Mouse (Mus musculus) embryonic facial prominence, embryonic 10.5 days (tissue): ENCODE measurements around the gene Fbxo22. TPM values are rescaled to one million over a fixed set of nuclear protein-coding genes. Genes with fewer than 3 reads are reported as not detected.

Experiments
- DNase-seq: peaks from one replicate; pipeline ENCODE4 v3.0.0-alpha.2; 2017; ENCODE audit warnings: low spot score
- H3K27ac ChIP-seq: fragments of 300-500 bp; sonication (generic); replicated peaks from 2 replicates; pipeline ENCODE4 v1.5.1; 2016; ENCODE audit warnings: mild to moderate bottlenecking
- H3K27me3 ChIP-seq: fragments of 300-500 bp; sonication (generic); replicated peaks from 2 replicates; pipeline ENCODE4 v1.6.1; 2016; ENCODE audit warnings: low read depth, mild to moderate bottlenecking; ENCODE audit not compliant: poor library complexity, severe bottlenecking
- H3K36me3 ChIP-seq: fragments of 300-500 bp; sonication (generic); replicated peaks from 2 replicates; pipeline ENCODE4 v1.6.1; 2016; ENCODE audit warnings: mild to moderate bottlenecking, moderate library complexity
- H3K4me1 ChIP-seq: fragments of 300-500 bp; sonication (generic); 2 replicates; pipeline ENCODE4 v1.6.1; 2016
- H3K4me3 ChIP-seq: fragments of 300-500 bp; sonication (generic); 2 replicates; pipeline ENCODE4 v1.5.1; 2016; ENCODE audit warnings: mild to moderate bottlenecking, moderate library complexity
- H3K9me3 ChIP-seq: fragments of 300-500 bp; sonication (generic); 2 replicates; pipeline ENCODE4 v1.6.1; 2016; ENCODE audit warnings: mild to moderate bottlenecking
- WGBS: fragments of 180-500 bp; shearing (Covaris S2); methylation state at CpG from one replicate; pipeline ENCODE4 v1.1.7; 2016; 5-methylcytosine and 5-hydroxymethylcytosine counted together
- polyA plus RNA-seq: library from polyadenylated mRNA; unstranded; fragments of >200 nt; fragmentation: Nextera tagmentation; extraction: Ambion mirVana; gene quantifications from 2 replicates; pipeline ENCODE4 v1.2.1, GENCODE M21; 2016

The Fbxo22 gene
- 74.2 and 75.5 TPM in 2 replicates for polyA plus RNA-seq

DNA sequence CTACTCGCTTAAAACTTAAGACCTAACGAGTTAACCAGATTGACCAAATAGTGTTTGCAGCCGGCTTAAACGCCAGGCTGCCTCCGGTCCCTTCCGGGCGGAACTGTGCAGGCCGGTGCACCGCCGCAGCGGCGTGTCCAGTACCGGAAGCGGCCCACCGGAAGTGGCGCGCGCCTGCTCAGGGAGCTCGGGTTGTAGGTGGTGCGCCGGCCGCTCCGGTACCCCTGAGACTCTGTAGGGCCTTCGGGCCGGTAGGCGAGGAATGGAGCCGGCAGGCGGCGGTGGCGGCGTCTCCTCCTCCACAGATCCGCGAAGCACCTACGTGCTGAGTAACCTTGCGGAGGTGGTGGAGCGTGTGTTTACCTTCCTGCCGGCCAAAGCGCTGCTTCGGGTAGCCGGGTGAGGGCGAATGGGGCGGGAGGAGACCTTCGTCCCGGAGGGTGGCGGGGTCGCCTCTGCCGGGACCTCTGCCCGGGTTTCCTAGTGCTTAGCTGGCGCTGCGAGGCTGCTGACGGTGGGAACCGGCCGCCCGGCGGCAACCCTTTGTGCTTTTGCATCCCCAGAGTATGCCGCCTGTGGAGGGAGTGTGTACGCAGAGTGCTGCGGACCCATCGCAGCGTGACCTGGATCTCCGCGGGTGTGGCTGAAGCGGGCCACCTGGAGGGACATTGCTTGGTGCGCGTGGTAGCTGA lies at the start of gene Fbxo22:
Gene Fbxo22, plus strand, starts transcription at position 136 of the 692 bp plus-strand sequence.
- Histone ChIP-seq H3K9me3 (no peaks in the 10 kb centered on the region), H3K27me3 (no peaks in the 10 kb centered on the region), H3K27ac (peak within 1 kb of the TSS; percentile 95), H3K36me3 (peaks cover 35% of the 10 kb centered on the region), H3K4me3 (peak within 1 kb of the TSS; percentile 94), H3K4me1 (peaks cover 26% of the 10 kb centered on the region)
- under 1% methylated on average over 65 of the region's 65 CpGs for WGBS
- DNase-seq: peak; percentile 93

DNA sequence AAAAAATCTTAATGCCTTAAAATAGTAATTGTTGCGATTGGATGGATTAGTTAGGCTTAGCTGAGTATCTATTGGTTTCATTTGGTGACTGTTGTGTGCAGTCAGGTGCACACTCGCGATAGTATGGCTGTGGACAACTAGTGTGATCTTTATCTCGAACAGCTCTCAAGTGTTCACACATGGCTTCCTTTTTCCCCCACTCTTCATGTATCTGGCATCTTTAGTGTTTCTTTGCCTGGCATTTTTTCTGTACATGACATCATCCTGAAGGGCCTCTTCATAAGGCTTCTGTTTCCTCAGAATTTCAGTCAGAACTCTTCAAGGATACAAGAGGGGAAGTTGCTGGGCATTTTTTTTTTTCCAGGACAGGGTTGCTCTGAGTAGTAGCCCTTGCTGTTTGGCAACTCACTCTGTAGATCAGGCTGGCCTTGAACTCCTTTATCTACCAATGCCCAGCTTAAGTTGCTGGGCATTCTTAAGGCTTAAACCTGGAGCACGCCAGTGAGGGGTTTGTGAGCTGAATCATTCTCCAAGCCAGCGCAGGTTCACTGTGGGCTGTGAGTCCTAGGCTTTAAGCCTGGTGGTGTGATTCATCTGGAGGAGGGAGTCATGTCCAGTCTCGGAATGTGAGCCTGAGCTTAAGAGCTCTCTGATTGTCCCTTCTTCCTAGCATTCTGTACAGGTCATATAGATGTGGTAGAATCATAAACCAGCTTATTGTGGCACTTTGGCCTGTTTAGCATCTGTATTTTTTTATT lies 37.9 kb upstream of the Fbxo22 start:
- Histone ChIP-seq H3K4me3 (no peak overlapping the region), H3K27me3 (no peaks in the 10 kb centered on the region), H3K9me3 (no peaks in the 10 kb centered on the region), H3K4me1 (no peaks in the 10 kb centered on the region), H3K27ac (no peak overlapping the region), H3K36me3 (peaks cover 56% of the 10 kb centered on the region)
- 90% methylated on average over 7 of the region's 7 CpGs for WGBS
- DNase-seq: no peak

- H3K27ac ChIP-seq: no peak overlapping the region
- peaks cover 50% of the 10 kb centered on the region for H3K36me3 ChIP-seq
- 92% methylated on average over 1 of the region's 1 CpGs for WGBS
- H3K27me3 ChIP-seq: no peaks in the 10 kb centered on the region
- DNase-seq: no peak
- no peak overlapping the region for H3K4me3 ChIP-seq
- H3K4me1 ChIP-seq: no peaks in the 10 kb centered on the region
- H3K9me3 ChIP-seq: no peaks in the 10 kb centered on the region
Measured at GRCm38 (mm10) chr9:55172195-55172685, 36.5 kb upstream of the Fbxo22 start.

- 84% methylated on average over 2 of the region's 2 CpGs for WGBS
- peaks cover 42% of the 10 kb centered on the region for H3K36me3 ChIP-seq
- no peak for DNase-seq
- H3K9me3 ChIP-seq: no peaks in the 10 kb centered on the region
- no peak overlapping the region for H3K4me3 ChIP-seq
- no peaks in the 10 kb centered on the region for H3K27me3 ChIP-seq
- H3K4me1 ChIP-seq: no peaks in the 10 kb centered on the region
- no peak overlapping the region for H3K27ac ChIP-seq
Measured at GRCm38 (mm10) chr9:55174235-55174634, 34.5 kb upstream of the Fbxo22 start.

DNA sequence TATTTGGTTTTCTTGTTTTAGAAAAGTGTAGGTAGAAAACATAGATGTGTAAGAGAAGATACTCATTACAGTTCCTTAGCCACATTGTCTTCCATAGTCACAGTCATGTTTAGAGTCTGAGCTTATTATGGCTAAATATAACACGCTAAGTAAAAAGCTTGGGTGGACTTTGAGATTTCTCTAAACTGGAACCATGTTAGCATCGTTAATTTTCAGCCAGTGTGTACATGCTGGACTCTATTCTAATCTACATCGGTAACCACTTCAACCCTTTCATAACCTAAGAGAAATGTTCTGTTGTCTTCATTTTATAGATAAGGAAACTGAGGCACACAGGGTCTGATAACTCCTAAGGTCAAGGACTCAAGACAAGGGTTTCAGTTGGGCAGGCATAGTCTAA lies 12.8 kb upstream of the Fbxo22 start:
- Histone ChIP-seq H3K36me3 (peaks cover 69% of the 10 kb centered on the region), H3K27ac (no peak overlapping the region), H3K4me3 (no peak overlapping the region), H3K9me3 (no peaks in the 10 kb centered on the region), H3K4me1 (no peaks in the 10 kb centered on the region), H3K27me3 (no peaks in the 10 kb centered on the region)
- 94% methylated on average over 3 of the region's 3 CpGs for WGBS
- DNase-seq: no peak

GRCm38 (mm10) chr9:55198260-55198659 lies 10.5 kb upstream of the Fbxo22 start:
- no peaks in the 10 kb centered on the region for H3K27me3 ChIP-seq
- no peaks in the 10 kb centered on the region for H3K9me3 ChIP-seq
- no peak for DNase-seq
- WGBS: 92% methylated on average over 1 of the region's 1 CpGs
- H3K27ac ChIP-seq: no peak overlapping the region
- no peak overlapping the region for H3K4me3 ChIP-seq
- peaks cover 70% of the 10 kb centered on the region for H3K36me3 ChIP-seq
- H3K4me1 ChIP-seq: no peaks in the 10 kb centered on the region

DNA sequence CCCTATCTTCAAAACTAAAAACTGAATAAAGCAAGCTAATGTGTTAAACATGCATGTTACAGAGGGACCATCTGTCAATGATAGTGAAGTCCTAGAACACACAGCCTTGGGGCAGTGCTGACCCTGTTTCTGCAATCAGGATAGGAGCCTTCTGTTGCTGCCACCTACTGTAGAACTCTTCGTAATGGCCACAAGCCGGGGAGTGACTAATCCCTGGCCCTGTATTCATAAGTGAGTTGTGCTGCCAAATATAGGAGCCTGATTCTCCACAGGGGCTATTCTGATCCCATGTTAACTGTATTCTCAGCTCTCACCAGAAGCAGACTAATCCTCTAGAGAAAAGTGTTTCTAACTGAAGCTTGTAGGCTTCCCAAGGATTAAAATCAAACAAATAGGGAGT lies 9.4 kb upstream of the Fbxo22 start:
- H3K9me3 ChIP-seq: no peaks in the 10 kb centered on the region
- H3K4me1 ChIP-seq: no peaks in the 10 kb centered on the region
- no peaks in the 10 kb centered on the region for H3K27me3 ChIP-seq
- no peak for DNase-seq
- H3K4me3 ChIP-seq: no peak overlapping the region
- H3K27ac ChIP-seq: no peak overlapping the region
- peaks cover 67% of the 10 kb centered on the region for H3K36me3 ChIP-seq
- WGBS: 81% methylated on average over 2 of the region's 2 CpGs

DNA sequence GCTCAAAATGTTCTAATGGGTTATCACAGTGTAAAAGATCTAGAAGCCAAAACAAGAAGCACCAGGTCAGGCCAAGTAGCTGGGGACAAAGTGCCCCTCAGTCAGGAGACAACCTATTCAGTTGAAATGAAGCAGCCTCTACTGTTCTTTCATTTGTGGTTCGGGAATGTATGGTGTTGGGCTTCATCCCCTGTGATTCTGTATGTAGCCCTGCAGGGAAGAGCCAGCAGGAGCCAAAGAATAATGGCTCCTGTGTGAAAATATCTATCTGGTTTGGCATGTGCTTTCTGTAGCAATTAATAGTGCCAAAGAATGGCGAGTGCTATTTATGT lies 301 bp upstream of the Fbxo22 start:
- H3K27ac ChIP-seq: peak overlapping the region; percentile 95
- H3K4me1 ChIP-seq: peaks cover 26% of the 10 kb centered on the region
- peak overlapping the region; percentile 94 for H3K4me3 ChIP-seq
- H3K27me3 ChIP-seq: no peaks in the 10 kb centered on the region
- WGBS: under 1% methylated on average over 2 of the region's 2 CpGs
- peak; percentile 10 for DNase-seq
- no peaks in the 10 kb centered on the region for H3K9me3 ChIP-seq
- peaks cover 32% of the 10 kb centered on the region for H3K36me3 ChIP-seq

GRCm38 (mm10) chr9:55211611-55212010 lies 2.9 kb downstream of the Fbxo22 start:
- no peak for DNase-seq
- Histone ChIP-seq H3K36me3 (peaks cover 50% of the 10 kb centered on the region), H3K4me3 (no peak overlapping the region), H3K9me3 (no peaks in the 10 kb centered on the region), H3K27ac (no peak overlapping the region), H3K27me3 (no peaks in the 10 kb centered on the region), H3K4me1 (peaks cover 26% of the 10 kb centered on the region)
- 92% methylated on average over 4 of the region's 4 CpGs for WGBS

DNA sequence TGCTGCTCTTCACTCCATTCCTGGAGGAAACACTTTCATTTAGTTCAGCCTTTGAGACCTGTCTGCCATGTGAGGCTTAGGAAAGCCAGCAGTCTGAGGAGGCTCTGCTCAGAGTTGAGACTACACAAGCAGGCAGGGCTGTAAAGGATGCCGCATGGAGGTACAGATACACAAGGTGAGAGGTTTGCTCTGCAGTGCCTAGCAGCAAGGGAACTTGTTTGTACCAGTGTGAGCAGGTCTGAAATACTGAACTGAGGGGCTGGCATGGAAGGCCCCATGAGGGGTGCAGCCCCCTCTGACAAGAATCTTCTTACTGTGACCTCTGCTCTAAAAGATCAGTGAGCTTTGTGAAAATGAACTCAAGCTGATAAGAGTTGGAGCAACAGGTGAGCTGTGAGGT lies 4.7 kb downstream of the Fbxo22 start:
- Histone ChIP-seq H3K9me3 (no peaks in the 10 kb centered on the region), H3K27ac (no peak overlapping the region), H3K4me1 (peaks cover 23% of the 10 kb centered on the region), H3K36me3 (peaks cover 67% of the 10 kb centered on the region), H3K27me3 (no peaks in the 10 kb centered on the region), H3K4me3 (no peak overlapping the region)
- 93% methylated on average over 1 of the region's 1 CpGs for WGBS
- DNase-seq: no peak

- Histone ChIP-seq H3K4me1 (peaks cover 10% of the 10 kb centered on the region), H3K27me3 (no peaks in the 10 kb centered on the region), H3K9me3 (no peaks in the 10 kb centered on the region), H3K27ac (no peak overlapping the region), H3K36me3 (peaks cover 84% of the 10 kb centered on the region), H3K4me3 (no peak overlapping the region)
- 89% methylated on average over 3 of the region's 3 CpGs for WGBS
- no peak for DNase-seq
Measured at GRCm38 (mm10) chr9:55215056-55215455, 6.3 kb downstream of the Fbxo22 start.

DNA sequence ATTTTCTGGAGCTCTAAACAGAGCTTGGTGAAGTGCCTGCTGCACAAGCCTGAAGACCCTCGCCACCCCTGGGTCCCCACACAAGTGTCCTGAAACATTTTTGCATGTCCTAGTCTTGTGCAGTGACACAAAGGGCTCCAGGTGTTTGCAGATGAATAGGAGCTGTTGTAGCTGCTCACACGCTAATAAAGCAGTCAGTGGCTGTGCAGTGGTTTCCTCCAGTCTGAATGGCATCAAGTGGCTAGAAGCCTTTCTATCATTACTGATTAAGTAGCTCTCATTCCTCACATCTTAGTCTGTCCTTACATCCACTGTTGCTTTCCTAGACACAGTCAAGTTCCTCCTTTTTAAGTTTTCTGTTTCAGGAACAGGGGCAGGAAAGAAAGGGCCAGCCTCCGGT lies 6.9 kb downstream of the Fbxo22 start:
- WGBS: 87% methylated on average over 3 of the region's 3 CpGs
- H3K9me3 ChIP-seq: no peaks in the 10 kb centered on the region
- H3K27me3 ChIP-seq: no peaks in the 10 kb centered on the region
- H3K4me3 ChIP-seq: no peak overlapping the region
- DNase-seq: no peak
- peaks cover 4% of the 10 kb centered on the region for H3K4me1 ChIP-seq
- no peak overlapping the region for H3K27ac ChIP-seq
- H3K36me3 ChIP-seq: peaks cover 87% of the 10 kb centered on the region

DNA sequence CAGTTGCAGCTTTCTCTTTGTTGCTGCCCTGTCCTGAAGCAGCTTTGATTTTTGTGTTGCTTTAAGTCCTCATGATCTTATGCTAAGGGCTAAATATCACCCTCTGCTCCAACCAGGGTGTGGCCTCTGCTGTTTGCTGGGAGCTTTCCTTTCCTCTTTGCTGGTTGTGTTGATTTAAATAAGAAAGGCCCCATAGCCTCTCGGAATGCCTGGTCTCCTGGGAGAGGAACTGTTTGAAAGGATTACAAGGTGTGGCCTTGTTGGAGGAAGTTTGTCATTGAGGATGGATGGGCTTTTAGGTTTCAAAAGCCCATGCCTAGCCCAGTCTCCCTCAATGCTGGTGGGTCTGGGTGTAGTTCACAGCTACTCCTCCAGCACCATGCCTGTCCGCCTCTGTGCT lies 7.4 kb downstream of the Fbxo22 start:
- peaks cover 91% of the 10 kb centered on the region for H3K36me3 ChIP-seq
- no peak overlapping the region for H3K4me3 ChIP-seq
- WGBS: 82% methylated on average over 2 of the region's 2 CpGs
- H3K4me1 ChIP-seq: peaks cover 3% of the 10 kb centered on the region
- no peak for DNase-seq
- H3K9me3 ChIP-seq: no peaks in the 10 kb centered on the region
- H3K27me3 ChIP-seq: no peaks in the 10 kb centered on the region
- no peak overlapping the region for H3K27ac ChIP-seq
